Mouse (Mus musculus) heart, adult 2 months (tissue): ENCODE results near the gene Grin3b.

ENCODE experiments used
- EP300 ChIP-seq: fragments of 200-500 bp; IDR thresholded peaks from 2 replicates; pipeline ENCODE4 v1.6.1; 2011; ENCODE audit warnings: low read depth, low read length, control low read depth; ENCODE audit not compliant: insufficient read depth
- POLR2A ChIP-seq: fragments of 200-500 bp; IDR thresholded peaks from 2 replicates; pipeline ENCODE4 v1.6.1; 2011; ENCODE audit warnings: mild to moderate bottlenecking, low read depth, low read length, control low read depth; ENCODE audit not compliant: insufficient read depth

- TF ChIP-seq EP300 = no peak
- peak; percentile 41 for TF ChIP-seq POLR2A
Measured at GRCm38 (mm10) chr10:79988506-79989271, 18.2 kb downstream of the Grin3b start, which contains the start of gene Cnn2.
